Mouse (Mus musculus) midbrain, embryonic 10.5 days (tissue): ENCODE measurements at regions not wholly inside any gene's neighbourhood (a gene's known extent, or its start where the extent isn't known, plus 50 kb on each side); places are given as distances from the start of the nearest gene placed in this dataset.

Experiments used
- DNase-seq: peaks from one replicate; pipeline ENCODE4 v3.0.0-alpha.2; 2017; ENCODE audit warnings: low spot score
- H3K27ac ChIP-seq: fragments of 300-500 bp; sonication (generic); replicated peaks from 2 replicates; pipeline ENCODE4 v1.5.1; 2016; ENCODE audit warnings: mild to moderate bottlenecking
- H3K27me3 ChIP-seq: fragments of 300-500 bp; sonication (generic); 2 replicates; pipeline ENCODE4 v1.6.1; 2016; ENCODE audit warnings: low read depth, mild to moderate bottlenecking; ENCODE audit not compliant: poor library complexity, severe bottlenecking
- H3K36me3 ChIP-seq: fragments of 300-500 bp; sonication (generic); 2 replicates; pipeline ENCODE4 v1.6.1; 2016; ENCODE audit warnings: mild to moderate bottlenecking, moderate library complexity
- H3K4me1 ChIP-seq: fragments of 300-500 bp; sonication (generic); 2 replicates; pipeline ENCODE4 v1.6.1; 2016
- H3K4me3 ChIP-seq: fragments of 300-500 bp; sonication (generic); 2 replicates; pipeline ENCODE4 v1.5.1; 2016; ENCODE audit warnings: mild to moderate bottlenecking, moderate library complexity
- H3K9me3 ChIP-seq: fragments of 300-500 bp; sonication (generic); replicated peaks from 2 replicates; pipeline ENCODE4 v1.6.1; 2016; ENCODE audit warnings: mild to moderate bottlenecking
- WGBS: fragments of 180-500 bp; shearing (Covaris S2); methylation state at CpG from one replicate; pipeline ENCODE4 v1.1.7; 2016; 5-methylcytosine and 5-hydroxymethylcytosine counted together

GRCm38 (mm10) chr12:78132016-78132797 lies 61.8 kb upstream of the Gm6657 start:
- Histone ChIP-seq H3K27me3 (no peaks in the 10 kb centered on the region), H3K36me3 (no peaks in the 10 kb centered on the region), H3K4me3 (no peak overlapping the region), H3K9me3 (no peaks in the 10 kb centered on the region), H3K4me1 (peaks cover 12% of the 10 kb centered on the region; the same call in 1 of the 2 replicates), H3K27ac (no peak overlapping the region)
- no peak for DNase-seq
- 80% methylated on average over 8 of the region's 8 CpGs for WGBS

GRCm38 (mm10) chr12:78133341-78133740 lies 60.7 kb upstream of the Gm6657 start:
- 86% methylated on average over 9 of the region's 9 CpGs for WGBS
- no peak overlapping the region for H3K27ac ChIP-seq
- H3K4me3 ChIP-seq, result no peak overlapping the region
- H3K4me1 ChIP-seq, result peaks cover 12% of the 10 kb centered on the region; the same call in 1 of the 2 replicates
- no peaks in the 10 kb centered on the region for H3K9me3 ChIP-seq
- H3K27me3 ChIP-seq, result no peaks in the 10 kb centered on the region
- H3K36me3 ChIP-seq, result no peaks in the 10 kb centered on the region
- no peak for DNase-seq

GRCm38 (mm10) chr12:78133984-78134383 lies 60.1 kb upstream of the Gm6657 start:
- Histone ChIP-seq H3K27me3 (no peaks in the 10 kb centered on the region), H3K36me3 (no peaks in the 10 kb centered on the region), H3K27ac (no peak overlapping the region), H3K9me3 (no peaks in the 10 kb centered on the region), H3K4me1 (peaks cover 11% of the 10 kb centered on the region; the same call in 1 of the 2 replicates), H3K4me3 (no peak overlapping the region)
- 75% methylated on average over 4 of the region's 4 CpGs for WGBS
- DNase-seq, result no peak

GRCm38 (mm10) chr12:78137196-78137595 lies 56.8 kb upstream of the Gm6657 start:
- no peaks in the 10 kb centered on the region for H3K9me3 ChIP-seq
- H3K27ac ChIP-seq, result no peak overlapping the region
- no peak overlapping the region for H3K4me3 ChIP-seq
- H3K36me3 ChIP-seq, result no peaks in the 10 kb centered on the region
- H3K4me1 ChIP-seq, result no peaks in the 10 kb centered on the region; the same call in 1 of the 2 replicates
- DNase-seq, result no peak
- 91% methylated on average over 3 of the region's 3 CpGs for WGBS
- H3K27me3 ChIP-seq, result no peaks in the 10 kb centered on the region

- Histone ChIP-seq H3K27me3 (no peaks in the 10 kb centered on the region), H3K4me1 (no peaks in the 10 kb centered on the region; the same call in 1 of the 2 replicates), H3K9me3 (no peaks in the 10 kb centered on the region), H3K27ac (no peak overlapping the region), H3K36me3 (no peaks in the 10 kb centered on the region), H3K4me3 (no peak overlapping the region)
- no peak for DNase-seq
- 96% methylated on average over 1 of the region's 1 CpGs for WGBS
These were observed 55.6 kb upstream of the Gm6657 start for GRCm38 (mm10) chr12:78138467-78138866.
